ENCODE assay signal across 25 mouse cellular contexts in genomic region chr17:86035576-86035975, GRCm38 (mm10).
A peak's percentile ranks its signal among the peaks of the same experiment; 100 is the strongest.
DNase-seq lines count a peak whose midpoint lies in the region; ATAC-seq and TF ChIP-seq lines count a peak whose summit lies in the region.
"Had no signal": no experiment of that assay in that cellular context is flagged by ENCODE, and none has a peak within 500 bp of the region (broad histone marks: within the 10 kb centered on the region; RNA-seq: fewer than 3 reads in every experiment).

No protein-coding gene starts in this region.

- peaks cover 63% of the 10 kb centered on the region for H3K4me1 ChIP-seq in embryonic facial prominence, embryonic 12.5 days
- H3K4me1 ChIP-seq in embryonic facial prominence, embryonic 10.5 days: peaks cover 77% of the 10 kb centered on the region
- peaks cover 75% of the 10 kb centered on the region for H3K4me1 ChIP-seq in limb, embryonic 12.5 days (replicated peaks)
- peaks cover 71% of the 10 kb centered on the region for H3K4me1 ChIP-seq in limb, embryonic 10.5 days
- peaks cover 18% of the 10 kb centered on the region for H3K4me1 ChIP-seq in embryonic facial prominence, embryonic 15.5 days
- H3K4me1 ChIP-seq in limb, embryonic 15.5 days: peaks cover 42% of the 10 kb centered on the region
- peaks cover 3% of the 10 kb centered on the region for H3K4me1 ChIP-seq in lung, adult 2 months (ENCODE audit: control insufficient read depth, insufficient read depth, low read length)

- H3K27me3 ChIP-seq in embryonic facial prominence, embryonic 12.5 days: no peaks in the 10 kb centered on the region
- no peaks in the 10 kb centered on the region for H3K27me3 ChIP-seq in embryonic facial prominence, embryonic 10.5 days (replicated peaks; ENCODE audit: low read depth, poor library complexity, severe bottlenecking)
- no peaks in the 10 kb centered on the region for H3K27me3 ChIP-seq in limb, embryonic 12.5 days
- 0 out of 2 replicates have a peak, but pooled peaks cover 3% of the 10 kb centered on the region for H3K27me3 ChIP-seq in limb, embryonic 10.5 days (ENCODE audit: low read depth, poor library complexity, severe bottlenecking)
- no peaks in the 10 kb centered on the region for H3K27me3 ChIP-seq in embryonic facial prominence, embryonic 15.5 days
- no peaks in the 10 kb centered on the region for H3K27me3 ChIP-seq in limb, embryonic 15.5 days

- no peak overlapping the region for H3K9ac ChIP-seq in embryonic facial prominence, embryonic 12.5 days
- no peak overlapping the region for H3K9ac ChIP-seq in limb, embryonic 12.5 days (replicated peaks)
- no peak overlapping the region for H3K9ac ChIP-seq in embryonic facial prominence, embryonic 15.5 days
- H3K9ac ChIP-seq in limb, embryonic 15.5 days: no peak overlapping the region
- H3K9ac ChIP-seq: forebrain, postnatal 0 days; hindbrain, embryonic 14.5 days had no signal

- no peak for TF ChIP-seq CTCF in lung, adult 2 months (IDR thresholded peaks at IDR 0.05; ENCODE audit: insufficient read depth, low read length)

- no peak overlapping the region for H3K4me3 ChIP-seq in embryonic facial prominence, embryonic 12.5 days
- no peak overlapping the region for H3K4me3 ChIP-seq in embryonic facial prominence, embryonic 10.5 days
- H3K4me3 ChIP-seq in limb, embryonic 12.5 days (replicated peaks): no peak overlapping the region
- no peak overlapping the region for H3K4me3 ChIP-seq in limb, embryonic 10.5 days
- H3K4me3 ChIP-seq in embryonic facial prominence, embryonic 15.5 days (replicated peaks): no peak overlapping the region
- no peak overlapping the region for H3K4me3 ChIP-seq in limb, embryonic 15.5 days
- H3K4me3 ChIP-seq in lung, adult 2 months (replicated peaks; ENCODE audit: extremely low read depth, low read depth, low read length): no peak overlapping the region
- H3K4me3 ChIP-seq: heart, adult 2 months had no signal

- 87% methylated on average over 3 of the region's 3 CpGs for WGBS in embryonic facial prominence, embryonic 12.5 days
- 89% methylated on average over 3 of the region's 3 CpGs for WGBS in embryonic facial prominence, embryonic 10.5 days
- whole genome bisulfite sequencing in limb, embryonic 12.5 days: 96% methylated on average over 3 of the region's 3 CpGs
- 97% methylated on average over 3 of the region's 3 CpGs for WGBS in limb, embryonic 10.5 days
- 80% methylated on average over 3 of the region's 3 CpGs for WGBS in embryonic facial prominence, embryonic 15.5 days
- WGBS in limb, embryonic 15.5 days: 85% methylated on average over 3 of the region's 3 CpGs
- 79% methylated on average over 3 of the region's 3 CpGs for WGBS in lung, adult 2 months

- no peak for DNase-seq in embryonic facial prominence, embryonic 10.5 days (ENCODE audit: low spot score)
- no peak for DNase-seq in limb, embryonic 10.5 days (ENCODE audit: low spot score)
- no peak for DNase-seq in lung, adult 2 months
- DNase-seq in heart, postnatal 4 days: no peak
- DNase-seq: adrenal gland, adult 8-10 months; adrenal gland, postnatal 25 days; cerebellum, adult 11-12 months; cerebellum, adult 8-10 months; cerebellum, postnatal 10 days; cerebellum, postnatal 36 days; embryo, embryonic 11 days; forebrain, postnatal 0 days; gastrocnemius, postnatal 10 days; heart, adult 2 months; heart, postnatal 36 days had no signal

- no peaks in the 10 kb centered on the region for H3K9me3 ChIP-seq in embryonic facial prominence, embryonic 12.5 days
- no peaks in the 10 kb centered on the region for H3K9me3 ChIP-seq in embryonic facial prominence, embryonic 10.5 days
- no peaks in the 10 kb centered on the region for H3K9me3 ChIP-seq in limb, embryonic 12.5 days
- H3K9me3 ChIP-seq in limb, embryonic 10.5 days (replicated peaks): no peaks in the 10 kb centered on the region
- no peaks in the 10 kb centered on the region for H3K9me3 ChIP-seq in embryonic facial prominence, embryonic 15.5 days (replicated peaks)
- H3K9me3 ChIP-seq in limb, embryonic 15.5 days: no peaks in the 10 kb centered on the region

- H3K36me3 ChIP-seq in embryonic facial prominence, embryonic 12.5 days: no peaks in the 10 kb centered on the region
- no peaks in the 10 kb centered on the region for H3K36me3 ChIP-seq in embryonic facial prominence, embryonic 10.5 days (replicated peaks)
- no peaks in the 10 kb centered on the region for H3K36me3 ChIP-seq in limb, embryonic 12.5 days
- H3K36me3 ChIP-seq in limb, embryonic 10.5 days: no peaks in the 10 kb centered on the region
- H3K36me3 ChIP-seq in embryonic facial prominence, embryonic 15.5 days: no peaks in the 10 kb centered on the region
- H3K36me3 ChIP-seq in limb, embryonic 15.5 days: no peaks in the 10 kb centered on the region

- no peak for TF ChIP-seq POLR2A in lung, adult 2 months (IDR thresholded peaks at IDR 0.05; ENCODE audit: borderline replicate concordance, extremely low read depth, low read depth, low read length)

- H3K27ac ChIP-seq in embryonic facial prominence, embryonic 12.5 days: peak overlapping the region; percentile 70
- no peak overlapping the region for H3K27ac ChIP-seq in embryonic facial prominence, embryonic 10.5 days (replicated peaks)
- H3K27ac ChIP-seq in limb, embryonic 12.5 days: peak overlapping the region; percentile 84; the same call in 1 of the 2 replicates
- no peak overlapping the region for H3K27ac ChIP-seq in limb, embryonic 10.5 days
- peak overlapping the region; percentile 18; the same call in 1 of the 2 replicates for H3K27ac ChIP-seq in embryonic facial prominence, embryonic 15.5 days (replicated peaks)
- H3K27ac ChIP-seq in limb, embryonic 15.5 days: peak overlapping the region; percentile 57; the same call in 1 of the 2 replicates
- H3K27ac ChIP-seq: heart, adult 2 months; hindbrain, embryonic 14.5 days; hindbrain, postnatal 0 days had no signal

- ATAC-seq in embryonic facial prominence, embryonic 12.5 days (ENCODE audit: insufficient number of reproducible peaks, insufficient read depth, low FRiP score, low TSS enrichment): no peak
- no peak for ATAC-seq in limb, embryonic 12.5 days (ENCODE audit: insufficient number of reproducible peaks, insufficient read depth, low FRiP score, low TSS enrichment, low read depth)
- no peak for ATAC-seq in embryonic facial prominence, embryonic 15.5 days (ENCODE audit: insufficient number of reproducible peaks, low FRiP score, low TSS enrichment, low read depth)
- ATAC-seq in limb, embryonic 15.5 days (ENCODE audit: insufficient number of reproducible peaks, low FRiP score, low TSS enrichment, low read depth): no peak
- ATAC-seq: forebrain, embryonic 14.5 days; forebrain, postnatal 0 days; hindbrain, postnatal 0 days; inflammation-experienced regulatory T-cells, adult 6 months; intestine, embryonic 16.5 days had no signal

- H3K4me2 ChIP-seq in embryonic facial prominence, embryonic 12.5 days (replicated peaks): no peak overlapping the region
- H3K4me2 ChIP-seq in limb, embryonic 12.5 days: no peak overlapping the region
- H3K4me2 ChIP-seq in embryonic facial prominence, embryonic 15.5 days (replicated peaks): no peak overlapping the region
- no peak overlapping the region for H3K4me2 ChIP-seq in limb, embryonic 15.5 days
- H3K4me2 ChIP-seq: heart, embryonic 11.5 days; hindbrain, embryonic 14.5 days had no signal

Comparison
In these comparisons a context has a peak if more than half of its experiments do, and no peak if none do; other contexts are left out.
1. H3K27ac ChIP-seq: peak in embryonic facial prominence, embryonic 12.5 days (single experiment), limb, embryonic 12.5 days (single experiment), embryonic facial prominence, embryonic 15.5 days (single experiment) and limb, embryonic 15.5 days (single experiment); none in embryonic facial prominence, embryonic 10.5 days (single experiment) and limb, embryonic 10.5 days (single experiment).